Mouse (Mus musculus) megakaryocyte-erythroid progenitor cell, adult 5-6 weeks (primary cell): ENCODE measurements at regions not wholly inside any gene's neighbourhood (a gene's known extent, or its start where the extent isn't known, plus 50 kb on each side); places are given as distances from the start of the nearest gene placed in this dataset.

ENCODE experiments used
- ATAC-seq: replicated peaks from 2 replicates; pipeline ENCODE4 v1.8.0; 2016; ENCODE audit warnings: mild to moderate bottlenecking, inconsistent platforms; ENCODE audit not compliant: severe bottlenecking, poor library complexity, low FRiP score, low TSS enrichment

GRCm38 (mm10) chr3:102386091-102386490, 83.6 kb upstream of the Ngf start:
- no peak for ATAC-seq

GRCm38 (mm10) chr3:102384596-102384995, 85.1 kb upstream of the Ngf start:
- no peak for ATAC-seq

- no peak for ATAC-seq
Observed at GRCm38 (mm10) chr3:102383671-102384070, 86.0 kb upstream of the Ngf start.

GRCm38 (mm10) chr3:102381683-102382082, 88.0 kb upstream of the Ngf start:
- ATAC-seq = no peak

GRCm38 (mm10) chr3:102374381-102375060, 95.2 kb upstream of the Ngf start:
- ATAC-seq = no peak

GRCm38 (mm10) chr3:102372205-102372899, 97.4 kb upstream of the Ngf start:
- ATAC-seq = no peak

GRCm38 (mm10) chr3:102366188-102366587, 103.5 kb upstream of the Ngf start:
- no peak for ATAC-seq

- ATAC-seq = no peak
Observed at GRCm38 (mm10) chr3:102364326-102364935, 105.3 kb upstream of the Ngf start.

GRCm38 (mm10) chr3:102360732-102361280, 108.9 kb upstream of the Ngf start:
- no peak for ATAC-seq

- no peak for ATAC-seq
Observed at GRCm38 (mm10) chr3:102358801-102359200, 110.9 kb upstream of the Ngf start.

- no peak for ATAC-seq
Observed at GRCm38 (mm10) chr3:102357062-102357610, 112.6 kb upstream of the Ngf start.

GRCm38 (mm10) chr3:102355352-102355751, 114.4 kb upstream of the Ngf start:
- no peak for ATAC-seq

GRCm38 (mm10) chr3:102354771-102355170, 114.9 kb upstream of the Ngf start:
- no peak for ATAC-seq

GRCm38 (mm10) chr3:102353277-102353900, 116.3 kb upstream of the Ngf start:
- ATAC-seq = no peak

GRCm38 (mm10) chr3:102346077-102346476, 123.6 kb upstream of the Ngf start:
- ATAC-seq = no peak

- ATAC-seq = no peak
Observed at GRCm38 (mm10) chr3:102345291-102345690, 124.4 kb upstream of the Ngf start.

GRCm38 (mm10) chr3:102340731-102341130, 129.0 kb upstream of the Ngf start:
- ATAC-seq = no peak

GRCm38 (mm10) chr3:102337881-102338280, 131.8 kb upstream of the Ngf start:
- no peak for ATAC-seq

- no peak for ATAC-seq
Observed at GRCm38 (mm10) chr3:102336184-102336583, 131.7 kb upstream of the Vangl1 start.

GRCm38 (mm10) chr3:102335146-102335545, 130.7 kb upstream of the Vangl1 start:
- 0 out of 2 replicates have a peak, but pooled peaks have one; percentile 55 for ATAC-seq
